Mouse (Mus musculus) forebrain, embryonic 13.5 days (tissue): ENCODE results near the gene Wdr90. TPM values are rescaled to one million over a fixed set of nuclear protein-coding genes. Genes with fewer than 3 reads are reported as not detected.

ENCODE experiments used
- ATAC-seq: fragments of 200-750 bp; cut with Nextera tagmentation; 2 replicates; pipeline ENCODE4 v1.8.0; 2017
- H3K27ac ChIP-seq: fragments of 300-500 bp; sonication (generic); 2 replicates; pipeline ENCODE4 v1.5.1; 2015; ENCODE audit warnings: inconsistent platforms, mild to moderate bottlenecking, moderate library complexity
- H3K27me3 ChIP-seq: fragments of 300-500 bp; sonication (generic); 2 replicates; pipeline ENCODE4 v1.6.1; 2015; ENCODE audit warnings: mild to moderate bottlenecking, inconsistent platforms
- H3K36me3 ChIP-seq: fragments of 300-500 bp; sonication (generic); 2 replicates; pipeline ENCODE4 v1.6.1; 2015; ENCODE audit warnings: mild to moderate bottlenecking, inconsistent platforms; ENCODE audit not compliant: poor library complexity, severe bottlenecking
- H3K4me1 ChIP-seq: fragments of 300-500 bp; sonication (generic); 2 replicates; pipeline ENCODE4 v1.6.1; 2015; ENCODE audit warnings: inconsistent platforms
- H3K4me2 ChIP-seq: fragments of 300-500 bp; sonication (generic); 2 replicates; pipeline ENCODE4 v1.6.1; 2015; ENCODE audit warnings: inconsistent platforms, mild to moderate bottlenecking, moderate library complexity
- H3K4me3 ChIP-seq: fragments of 300-500 bp; sonication (generic); 2 replicates; pipeline ENCODE4 v1.5.1; 2015; ENCODE audit warnings: mild to moderate bottlenecking, inconsistent platforms
- H3K9ac ChIP-seq: fragments of 300-500 bp; sonication (generic); 2 replicates; pipeline ENCODE4 v1.6.1; 2015; ENCODE audit warnings: mild to moderate bottlenecking, inconsistent platforms
- H3K9me3 ChIP-seq: fragments of 300-500 bp; sonication (generic); replicated peaks from 2 replicates; pipeline ENCODE4 v1.6.1; 2016; ENCODE audit warnings: inconsistent platforms
- WGBS: fragments of 180-500 bp; shearing (Covaris S2); methylation state at CpG from one replicate; pipeline ENCODE4 v1.1.7; 2015; 5-methylcytosine and 5-hydroxymethylcytosine counted together
- polyA plus RNA-seq: library from polyadenylated mRNA; unstranded; fragments of >200 nt; fragmentation: Nextera tagmentation; extraction: Ambion mirVana; gene quantifications from 2 replicates; pipeline ENCODE4 v1.2.1, GENCODE M21; 2015

Gene Wdr90
- polyA plus RNA-seq, 1 experiment from 2014 or later, result 24.9 TPM

DNA sequence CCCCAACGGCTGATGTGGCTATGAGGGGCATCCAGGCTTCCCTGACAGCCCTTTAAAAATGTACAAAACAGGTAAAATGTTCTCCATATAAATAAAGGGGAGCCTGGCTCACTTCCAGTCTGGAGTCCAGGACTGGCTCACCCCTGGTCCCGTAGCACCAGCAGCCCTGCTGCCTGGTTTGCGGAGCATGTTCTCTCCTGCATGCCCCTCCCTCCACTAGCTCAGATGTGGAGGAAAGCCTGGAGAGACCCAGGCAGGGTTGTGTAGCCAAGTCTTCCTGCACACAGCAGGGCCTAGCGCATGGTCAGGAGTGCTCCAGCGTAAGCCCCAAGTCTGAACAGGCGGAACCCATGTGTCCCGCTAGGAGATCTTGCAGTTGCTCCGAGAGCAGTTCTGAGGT, 22.0 kb upstream of the Wdr90 start:
- WGBS, result 82% methylated on average over 8 of the region's 8 CpGs

GRCm38 (mm10) chr17:25882306-25882705, 21.0 kb upstream of the Wdr90 start:
- WGBS, result 52% methylated on average over 5 of the region's 5 CpGs
- no peak for ATAC-seq
- H3K36me3 ChIP-seq, result peaks cover 64% of the 10 kb centered on the region
- no peak overlapping the region for H3K4me2 ChIP-seq
- H3K9ac ChIP-seq, result no peak overlapping the region
- H3K4me3 ChIP-seq, result no peak overlapping the region
- no peaks in the 10 kb centered on the region for H3K27me3 ChIP-seq
- H3K9me3 ChIP-seq, result no peaks in the 10 kb centered on the region
- peaks cover 16% of the 10 kb centered on the region for H3K4me1 ChIP-seq
- no peak overlapping the region; the same call in 1 of the 2 replicates for H3K27ac ChIP-seq

More for the DNA sequence above, 22.0 kb upstream of the Wdr90 start:
- Histone ChIP-seq H3K36me3 (peaks cover 61% of the 10 kb centered on the region), H3K4me3 (no peak overlapping the region), H3K9me3 (no peaks in the 10 kb centered on the region), H3K4me1 (peaks cover 16% of the 10 kb centered on the region), H3K9ac (no peak overlapping the region), H3K27me3 (no peaks in the 10 kb centered on the region), H3K4me2 (no peak overlapping the region), H3K27ac (0 out of 2 replicates have a peak overlapping the region, but pooled peaks have one; percentile 25)
- no peak for ATAC-seq

- H3K27me3 ChIP-seq, result no peaks in the 10 kb centered on the region
- peak overlapping the region; percentile 52 for H3K27ac ChIP-seq
- H3K36me3 ChIP-seq, result peaks cover 62% of the 10 kb centered on the region
- no peaks in the 10 kb centered on the region for H3K9me3 ChIP-seq
- ATAC-seq, result no peak
- no peak overlapping the region for H3K4me3 ChIP-seq
- H3K9ac ChIP-seq, result peak overlapping the region; percentile 23; the same call in 1 of the 2 replicates
- no peak overlapping the region for H3K4me2 ChIP-seq
- H3K4me1 ChIP-seq, result peaks cover 21% of the 10 kb centered on the region
- 23% methylated on average over 4 of the region's 4 CpGs for WGBS
Measured at GRCm38 (mm10) chr17:25881691-25882090, 20.4 kb upstream of the Wdr90 start.

- Histone ChIP-seq H3K9ac (peak overlapping the region; percentile 23; the same call in 1 of the 2 replicates), H3K4me3 (no peak overlapping the region), H3K4me1 (peaks cover 27% of the 10 kb centered on the region), H3K27me3 (no peaks in the 10 kb centered on the region), H3K27ac (peak overlapping the region; percentile 52), H3K36me3 (peaks cover 62% of the 10 kb centered on the region), H3K4me2 (no peak overlapping the region), H3K9me3 (no peaks in the 10 kb centered on the region)
- ATAC-seq, result no peak
- WGBS, result 5% methylated on average over 5 of the region's 5 CpGs
Measured at GRCm38 (mm10) chr17:25880913-25881641, 19.8 kb upstream of the Wdr90 start.

GRCm38 (mm10) chr17:25880196-25880910, 19.1 kb upstream of the Wdr90 start, which contains the start of gene Wfikkn1:
TSS of gene Wfikkn1 (minus strand) at chr17:25880858.
- Histone ChIP-seq H3K9ac (peak within 1 kb of the TSS; percentile 23; the same call in 1 of the 2 replicates), H3K4me3 (no peak within 1 kb of the TSS), H3K4me1 (peaks cover 31% of the 10 kb centered on the region), H3K9me3 (no peaks in the 10 kb centered on the region), H3K4me2 (no peak within 1 kb of the TSS), H3K27ac (peak within 1 kb of the TSS; percentile 52), H3K36me3 (peaks cover 62% of the 10 kb centered on the region), H3K27me3 (no peaks in the 10 kb centered on the region)
- WGBS, result 24% methylated on average over 5 of the region's 5 CpGs
- no peak for ATAC-seq

GRCm38 (mm10) chr17:25879750-25880149, 18.4 kb upstream of the Wdr90 start:
- H3K4me3 ChIP-seq, result no peak overlapping the region
- no peak overlapping the region for H3K9ac ChIP-seq
- H3K9me3 ChIP-seq, result no peaks in the 10 kb centered on the region
- no peak for ATAC-seq
- WGBS, result 72% methylated on average over 8 of the region's 8 CpGs
- peaks cover 31% of the 10 kb centered on the region for H3K4me1 ChIP-seq
- H3K27ac ChIP-seq, result no peak overlapping the region
- peaks cover 58% of the 10 kb centered on the region for H3K36me3 ChIP-seq
- H3K27me3 ChIP-seq, result no peaks in the 10 kb centered on the region
- H3K4me2 ChIP-seq, result no peak overlapping the region

GRCm38 (mm10) chr17:25879261-25879660, 18.0 kb upstream of the Wdr90 start:
- no peaks in the 10 kb centered on the region for H3K9me3 ChIP-seq
- WGBS, result 38% methylated on average over 4 of the region's 4 CpGs
- H3K4me3 ChIP-seq, result no peak overlapping the region
- peaks cover 32% of the 10 kb centered on the region for H3K4me1 ChIP-seq
- no peak for ATAC-seq
- H3K36me3 ChIP-seq, result peaks cover 53% of the 10 kb centered on the region
- H3K27ac ChIP-seq, result no peak overlapping the region
- no peaks in the 10 kb centered on the region for H3K27me3 ChIP-seq
- no peak overlapping the region for H3K9ac ChIP-seq
- H3K4me2 ChIP-seq, result no peak overlapping the region

GRCm38 (mm10) chr17:25878611-25879180, 17.4 kb upstream of the Wdr90 start:
- Histone ChIP-seq H3K27ac (no peak overlapping the region), H3K4me3 (no peak overlapping the region), H3K4me1 (peaks cover 38% of the 10 kb centered on the region)

DNA sequence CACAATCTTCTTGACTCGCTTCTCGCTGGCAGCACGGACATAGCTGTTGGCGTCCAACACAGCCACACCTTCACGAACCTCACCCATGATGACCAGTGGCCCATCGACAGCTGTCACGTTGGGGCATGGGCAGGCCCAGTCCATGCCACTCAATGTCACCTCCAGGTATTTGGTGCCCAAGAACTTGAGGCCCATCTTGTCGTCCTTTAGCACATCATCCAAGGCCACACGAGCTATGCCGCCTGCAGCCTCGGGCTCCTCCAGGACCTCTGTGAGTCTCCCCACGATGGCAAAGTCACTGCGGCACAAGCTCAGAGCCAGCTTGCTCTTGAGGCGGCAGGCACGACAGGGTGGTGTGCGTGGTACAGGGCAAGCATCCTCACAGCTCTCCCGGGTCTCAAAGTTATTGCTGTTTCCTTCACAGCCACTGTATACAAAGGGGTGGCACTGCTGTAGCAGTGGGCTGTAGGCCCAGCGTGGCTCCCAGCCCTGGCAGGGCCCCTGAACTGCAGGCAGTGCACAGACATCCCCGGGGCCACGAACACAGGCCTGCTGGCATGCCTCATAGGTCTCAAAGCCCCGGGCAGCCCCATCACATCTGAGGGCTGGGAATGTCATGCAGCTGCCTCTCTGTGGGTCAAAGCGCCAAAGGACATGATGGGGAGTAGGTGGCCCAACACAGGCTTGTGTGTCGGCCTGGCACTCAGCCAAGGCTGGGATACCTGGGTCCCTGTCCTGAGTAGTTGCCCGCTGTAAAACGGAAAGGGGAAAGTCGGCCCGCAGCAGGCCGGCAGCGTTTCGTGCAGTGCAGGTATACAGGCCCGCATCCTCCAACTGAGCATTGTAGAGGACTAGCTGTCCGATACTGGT, 16.7 kb upstream of the Wdr90 start:
- peaks cover 38% of the 10 kb centered on the region for H3K4me1 ChIP-seq
- H3K4me3 ChIP-seq, result no peak overlapping the region
- no peak overlapping the region for H3K4me2 ChIP-seq
- H3K9me3 ChIP-seq, result no peaks in the 10 kb centered on the region
- no peak for ATAC-seq
- H3K36me3 ChIP-seq, result peaks cover 40% of the 10 kb centered on the region
- no peak overlapping the region for H3K9ac ChIP-seq
- H3K27ac ChIP-seq, result no peak overlapping the region
- H3K27me3 ChIP-seq, result no peaks in the 10 kb centered on the region
- WGBS, result 92% methylated on average over 32 of the region's 32 CpGs

More at GRCm38 (mm10) chr17:25878611-25879180, 17.4 kb upstream of the Wdr90 start:
- ATAC-seq, result no peak
- H3K9ac ChIP-seq, result no peak overlapping the region
- no peaks in the 10 kb centered on the region for H3K27me3 ChIP-seq
- no peak overlapping the region for H3K4me2 ChIP-seq
- peaks cover 48% of the 10 kb centered on the region for H3K36me3 ChIP-seq
- no peaks in the 10 kb centered on the region for H3K9me3 ChIP-seq
- WGBS, result 90% methylated on average over 19 of the region's 19 CpGs

DNA sequence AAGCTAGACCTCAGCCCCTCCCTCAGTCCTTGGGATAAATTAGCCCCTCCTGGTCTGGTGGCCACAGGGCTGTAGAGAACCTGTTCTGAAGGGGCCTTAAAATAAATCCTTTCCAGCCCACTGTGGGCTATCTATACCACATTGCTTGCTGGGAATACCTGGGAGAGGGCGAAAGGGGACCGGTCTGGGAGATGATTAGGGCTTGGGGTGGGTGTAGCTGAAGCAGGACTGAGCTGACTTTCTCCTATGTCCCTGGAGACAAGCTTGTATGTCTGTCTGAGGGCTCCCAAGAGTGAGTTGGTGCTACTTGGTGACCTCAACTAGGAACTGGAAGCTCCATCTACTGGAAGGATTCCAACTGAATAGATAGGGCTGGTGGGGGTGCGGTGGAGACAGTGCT, 15.7 kb upstream of the Wdr90 start:
- Histone ChIP-seq H3K36me3 (peaks cover 31% of the 10 kb centered on the region), H3K9me3 (no peaks in the 10 kb centered on the region), H3K4me3 (no peak overlapping the region), H3K27me3 (no peaks in the 10 kb centered on the region), H3K4me2 (peak overlapping the region; percentile 89; the same call in 1 of the 2 replicates), H3K4me1 (peaks cover 38% of the 10 kb centered on the region), H3K27ac (no peak overlapping the region), H3K9ac (no peak overlapping the region)
- ATAC-seq, result no peak
- WGBS, result 96% methylated on average over 3 of the region's 3 CpGs

DNA sequence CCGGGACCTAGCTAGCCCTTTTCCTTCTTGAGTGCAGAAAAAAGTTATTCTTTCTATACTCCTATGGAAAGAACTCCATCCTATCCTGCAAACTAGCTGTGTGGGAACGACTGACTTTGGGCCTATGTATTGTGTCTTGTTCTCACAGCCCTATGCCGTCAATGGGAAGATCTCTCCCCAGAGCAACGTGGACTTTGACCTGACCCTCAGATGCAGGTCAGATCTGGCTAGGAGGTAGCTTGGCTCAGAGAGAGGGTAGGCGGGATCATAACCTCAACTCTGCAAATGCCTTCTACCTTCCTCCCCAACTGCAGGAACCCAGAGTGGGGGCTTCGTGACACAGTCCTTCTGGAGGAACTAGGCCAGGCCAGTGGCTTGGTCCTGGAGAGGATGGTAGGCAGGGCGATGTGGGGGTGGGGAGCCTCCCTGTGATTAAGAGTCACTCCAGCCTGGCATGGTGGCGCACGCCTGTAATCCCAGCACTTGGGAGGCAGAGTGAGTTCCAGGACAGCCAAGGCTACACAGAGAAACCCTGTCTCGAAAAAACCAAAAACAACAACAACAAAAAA, 15.1 kb upstream of the Wdr90 start:
- Histone ChIP-seq H3K27me3 (no peaks in the 10 kb centered on the region), H3K9ac (peak overlapping the region; percentile 83), H3K27ac (peak overlapping the region; percentile 96; the same call in 1 of the 2 replicates), H3K4me2 (peak overlapping the region; percentile 89), H3K9me3 (no peaks in the 10 kb centered on the region), H3K4me1 (peaks cover 38% of the 10 kb centered on the region), H3K36me3 (peaks cover 26% of the 10 kb centered on the region), H3K4me3 (peak overlapping the region; percentile 68)
- ATAC-seq, result no peak
- 68% methylated on average over 10 of the region's 10 CpGs for WGBS
